In the genomic region with DNA sequence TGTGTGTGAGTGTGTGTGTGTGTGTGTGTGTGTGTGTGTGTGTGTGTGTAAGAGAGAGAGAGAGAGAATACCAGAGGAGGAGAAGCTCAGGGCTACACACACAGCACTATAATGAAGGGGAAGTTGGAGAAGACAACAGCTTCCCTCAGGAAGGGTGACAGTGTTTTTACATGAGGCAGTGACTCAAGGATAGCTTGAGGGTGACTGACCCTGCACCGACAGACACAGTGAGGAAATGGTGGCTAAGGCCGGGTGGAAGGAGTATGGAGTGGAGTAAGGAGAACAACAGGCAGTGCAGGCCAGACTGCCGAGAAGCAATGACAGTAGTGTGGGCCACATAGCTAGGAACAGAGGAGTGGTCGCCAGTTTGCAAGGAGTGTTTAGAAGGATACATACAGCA, we compare ENCODE assay signal across 23 mouse cellular contexts.
DNase-seq lines count a peak whose midpoint lies in the region; ATAC-seq lines count a peak whose summit lies in the region.
"Had no signal": no experiment of that assay in that cellular context is flagged by ENCODE, and none has a peak within 500 bp of the region (broad histone marks: within the 10 kb centered on the region; RNA-seq: fewer than 3 reads in every experiment).

No protein-coding gene starts in this region.

- no peak overlapping the region for H3K9ac ChIP-seq in kidney, embryonic 15.5 days
- no peak overlapping the region for H3K9ac ChIP-seq in intestine, embryonic 16.5 days (ENCODE audit: low read depth, low read length)
- H3K9ac ChIP-seq: embryonic facial prominence, embryonic 13.5 days; hindbrain, embryonic 12.5 days; lung, embryonic 14.5 days; stomach, embryonic 15.5 days had no signal

- H3K27ac ChIP-seq in heart, embryonic 10.5 days, result 0 out of 2 replicates have a peak overlapping the region, but pooled peaks have one; percentile 16
- H3K27ac ChIP-seq in kidney, embryonic 15.5 days, result peak overlapping the region; percentile 82; the same call in 1 of the 2 replicates
- no peak overlapping the region for H3K27ac ChIP-seq in intestine, embryonic 16.5 days (ENCODE audit: low read length)
- H3K27ac ChIP-seq: embryonic facial prominence, embryonic 13.5 days; hindbrain, embryonic 12.5 days; stomach, embryonic 15.5 days had no signal

- H3K27me3 ChIP-seq in heart, embryonic 10.5 days (ENCODE audit: insufficient read depth, poor library complexity, severe bottlenecking), result no peaks in the 10 kb centered on the region
- no peaks in the 10 kb centered on the region for H3K27me3 ChIP-seq in kidney, embryonic 15.5 days
- H3K27me3 ChIP-seq in megakaryocyte, embryonic 14.5 days (replicated peaks), result no peaks in the 10 kb centered on the region
- H3K27me3 ChIP-seq in intestine, embryonic 16.5 days (replicated peaks; ENCODE audit: control insufficient read depth, insufficient read depth, low read length), result no peaks in the 10 kb centered on the region
- H3K27me3 ChIP-seq: hindbrain, embryonic 12.5 days; Patski; stomach, embryonic 15.5 days had no signal

- H3K4me3 ChIP-seq in heart, embryonic 10.5 days, result no peak overlapping the region
- no peak overlapping the region for H3K4me3 ChIP-seq in kidney, embryonic 15.5 days (replicated peaks)
- H3K4me3 ChIP-seq in megakaryocyte, embryonic 14.5 days (replicated peaks), result peak overlapping the region; percentile 85
- no peak overlapping the region for H3K4me3 ChIP-seq in intestine, embryonic 16.5 days (ENCODE audit: low read length)
- H3K4me3 ChIP-seq: embryonic facial prominence, embryonic 13.5 days; hindbrain, embryonic 12.5 days; myocyte; stomach, embryonic 15.5 days had no signal

- H3K36me3 ChIP-seq in heart, embryonic 10.5 days, result no peaks in the 10 kb centered on the region
- no peaks in the 10 kb centered on the region for H3K36me3 ChIP-seq in kidney, embryonic 15.5 days
- H3K36me3 ChIP-seq in megakaryocyte, embryonic 14.5 days (replicated peaks; ENCODE audit: low read length), result peaks cover 39% of the 10 kb centered on the region
- no peaks in the 10 kb centered on the region for H3K36me3 ChIP-seq in intestine, embryonic 16.5 days (ENCODE audit: control insufficient read depth, insufficient read depth, low read length)
- H3K36me3 ChIP-seq: embryonic facial prominence, embryonic 13.5 days; hindbrain, embryonic 12.5 days; stomach, embryonic 15.5 days had no signal

- no peaks in the 10 kb centered on the region for H3K9me3 ChIP-seq in heart, embryonic 10.5 days
- no peaks in the 10 kb centered on the region for H3K9me3 ChIP-seq in kidney, embryonic 15.5 days (replicated peaks)
- no peaks in the 10 kb centered on the region for H3K9me3 ChIP-seq in megakaryocyte, embryonic 14.5 days
- no peaks in the 10 kb centered on the region for H3K9me3 ChIP-seq in intestine, embryonic 16.5 days (ENCODE audit: control insufficient read depth, low read length)
- H3K9me3 ChIP-seq: embryonic facial prominence, embryonic 13.5 days; hindbrain, embryonic 12.5 days; stomach, embryonic 15.5 days had no signal

- H3K4me1 ChIP-seq in heart, embryonic 10.5 days, result peaks cover 51% of the 10 kb centered on the region
- H3K4me1 ChIP-seq in kidney, embryonic 15.5 days, result peaks cover 44% of the 10 kb centered on the region
- H3K4me1 ChIP-seq in megakaryocyte, embryonic 14.5 days, result peaks cover 82% of the 10 kb centered on the region
- H3K4me1 ChIP-seq in intestine, embryonic 16.5 days (ENCODE audit: control insufficient read depth, insufficient read depth, low read length), result peaks cover 24% of the 10 kb centered on the region

- no peak overlapping the region for H3K4me2 ChIP-seq in kidney, embryonic 15.5 days
- H3K4me2 ChIP-seq in intestine, embryonic 16.5 days (ENCODE audit: low read depth, low read length), result no peak overlapping the region
- H3K4me2 ChIP-seq: embryonic facial prominence, embryonic 13.5 days; hindbrain, embryonic 12.5 days; lung, embryonic 14.5 days; stomach, embryonic 15.5 days had no signal

- ATAC-seq in kidney, embryonic 15.5 days (replicated peaks; ENCODE audit: low FRiP score), result no peak
- no peak for ATAC-seq in intestine, embryonic 16.5 days
- ATAC-seq: CD4-positive, CD25-positive, alpha-beta regulatory T cell, adult 4 months; forebrain, embryonic 14.5 days; inflammation-experienced regulatory T-cells, adult 6 months; Patski had no signal

- DNase-seq in heart, embryonic 10.5 days (ENCODE audit: low spot score), result no peak
- DNase-seq in heart, postnatal 14 days, result no peak
- no peak for DNase-seq in kidney, adult 18-20 months
- DNase-seq in 416B (ENCODE audit: low read depth), result peak; percentile 76
- DNase-seq in urinary bladder, postnatal 36 days (ENCODE audit: low spot score in 2 of 2), result no peak
- DNase-seq: adrenal gland, adult 8-10 months; cerebellum, adult 9-11 months; gastrocnemius, postnatal 10 days; layer of hippocampus, postnatal 36 days; lung, embryonic 14.5 days; midbrain, embryonic 14.5 days; spleen, adult 18-20 months had no signal

- intact Hi-C loops in heart, postnatal 14 days (cut with DNase I), result no loop called here

- whole genome bisulfite sequencing in heart, embryonic 10.5 days, result 66% methylated on average over 4 of the region's 4 CpGs
- WGBS in kidney, embryonic 15.5 days, result 66% methylated on average over 4 of the region's 4 CpGs
- WGBS in intestine, embryonic 16.5 days, result 76% methylated on average over 4 of the region's 4 CpGs
